ENCODE assay signal across 24 mouse cellular contexts in genomic region chr10:117226002-117226401, GRCm38 (mm10). TPM values are rescaled to one million over a fixed set of nuclear protein-coding genes. Genes with fewer than 3 reads are reported as not detected.
"Had no signal": no experiment of that assay in that cellular context is flagged by ENCODE, and none has a peak within 500 bp of the region (broad histone marks: within the 10 kb centered on the region; RNA-seq: fewer than 3 reads in every experiment).

No protein-coding gene starts in this region.

- H3K9me3 ChIP-seq: neural tube, embryonic 13.5 days; neural tube, embryonic 15.5 days; stomach, embryonic 15.5 days had no signal

- H3K4me3 ChIP-seq: neural tube, embryonic 13.5 days; neural tube, embryonic 15.5 days; stomach, embryonic 15.5 days had no signal

- DNase-seq: retina, postnatal 1 day; right cerebral cortex, adult 18-20 months; right cerebral cortex, postnatal 14 days; right cerebral cortex, postnatal 25 days; right cerebral cortex, postnatal 4 days; spleen, adult 18-20 months; thymus, adult 18-20 months; thymus, adult 2 months; thymus, postnatal 14 days; thymus, postnatal 25 days; thymus, postnatal 36 days; thymus, postnatal 4 days had no signal

- H3K27ac ChIP-seq: neural tube, embryonic 13.5 days; neural tube, embryonic 15.5 days; stomach, embryonic 15.5 days; stomach, postnatal 0 days had no signal

- H3K27me3 ChIP-seq: neural tube, embryonic 13.5 days; neural tube, embryonic 15.5 days; stomach, embryonic 15.5 days had no signal

RNA-seq across cellular contexts. Expression of gene 9530003J23Rik, which starts 12.5 kb away (rescaled TPM):
- total RNA-seq: neutrophil, adult 5-6 weeks had no signal
- polyA plus RNA-seq: neural tube, embryonic 13.5 days; neural tube, embryonic 14.5 days; neural tube, embryonic 15.5 days; small intestine, adult 2 months; spleen, adult 2 months; stomach, embryonic 14.5 days; stomach, embryonic 15.5 days; stomach, embryonic 16.5 days; stomach, postnatal 0 days; thymus, adult 2 months; thymus, postnatal 0 days; urinary bladder, adult 2 months had no signal
